Mouse (Mus musculus) ES-E14 (cell line): ENCODE results near the gene Nol3. TPM values are rescaled to one million over a fixed set of nuclear protein-coding genes. Genes with fewer than 3 reads are reported as not detected.
A peak's percentile ranks its signal among the peaks of the same experiment; 100 is the strongest.

Experiments used
- DNase-seq: peaks from one replicate; pipeline ENCODE4 v3.0.0-alpha.2; 2013; ENCODE audit warnings: low read depth, low spot score
- H3K27ac ChIP-seq: 2 replicates; pipeline ENCODE4 v1.5.1; 2012; ENCODE audit warnings: low read depth, mild to moderate bottlenecking, low read length, moderate library complexity, mixed read lengths; ENCODE audit not compliant: poor library complexity, insufficient read depth, severe bottlenecking
- H3K36me3 ChIP-seq: 2 replicates; pipeline ENCODE4 v1.6.1; 2012; ENCODE audit warnings: mild to moderate bottlenecking, low read length, moderate library complexity, mixed read lengths; ENCODE audit not compliant: control insufficient read depth, poor library complexity, insufficient read depth, severe bottlenecking
- H3K4me1 ChIP-seq, 2 experiments: fragments of 150-350 bp in 1 of 2; sonication (generic) in 1 of 2; 2 replicates each; pipeline ENCODE4 v1.6.1; 2012; ENCODE audit warnings: low read length in 2 of 2, mild to moderate bottlenecking in 1 of 2, mixed read lengths in 1 of 2; ENCODE audit not compliant: control insufficient read depth in 2 of 2, insufficient read depth in 2 of 2, poor library complexity in 1 of 2
- H3K4me3 ChIP-seq, 2 experiments: fragments of 150-350 bp in 1 of 2; sonication (generic) in 1 of 2; 2 replicates each; pipeline ENCODE4 v1.5.1; 2012; ENCODE audit warnings: low read length in 2 of 2, low read depth in 1 of 2, mild to moderate bottlenecking in 1 of 2, mixed read lengths in 1 of 2; ENCODE audit not compliant: insufficient read depth in 1 of 2, poor library complexity in 1 of 2, severe bottlenecking in 1 of 2
- H3K9ac ChIP-seq: 2 replicates; pipeline ENCODE4 v1.6.1; 2012; ENCODE audit warnings: low read depth, mild to moderate bottlenecking, low read length, mixed read lengths; ENCODE audit not compliant: poor library complexity, insufficient read depth, severe bottlenecking
- H3K9me3 ChIP-seq: fragments of 150-350 bp; sonication (generic); 2 replicates; pipeline ENCODE4 v1.6.1; 2012; ENCODE audit warnings: low read depth, mild to moderate bottlenecking, low read length; ENCODE audit not compliant: control insufficient read depth, insufficient read depth
- CHD2 ChIP-seq: IDR thresholded peaks from 2 replicates; pipeline ENCODE4 v1.6.1; 2014; ENCODE audit warnings: mild to moderate bottlenecking, low read depth, low read length, inconsistent platforms
- HCFC1 ChIP-seq: IDR thresholded peaks from 2 replicates; pipeline ENCODE4 v1.6.1; 2012; ENCODE audit warnings: low read length, inconsistent platforms, borderline replicate concordance; ENCODE audit not compliant: insufficient read depth
- MAFK ChIP-seq: IDR thresholded peaks from 2 replicates; pipeline ENCODE4 v1.6.1; 2014; ENCODE audit warnings: mild to moderate bottlenecking, low read depth, low read length, inconsistent platforms; ENCODE audit not compliant: insufficient read depth
- ZC3H11A ChIP-seq: IDR thresholded peaks from 2 replicates; pipeline ENCODE4 v1.6.1; 2012; ENCODE audit warnings: low read depth, mild to moderate bottlenecking, inconsistent platforms, low read length, borderline replicate concordance
- ZNF384 ChIP-seq: IDR thresholded peaks from 2 replicates; pipeline ENCODE4 v1.6.1; 2012; ENCODE audit warnings: low read depth, low read length, inconsistent platforms
- in situ Hi-C, 2 experiments: fragments of 600-800 bp; cut with MboI; formaldehyde crosslinking; loops; one replicate each; pipeline ENCODE4 v1.15.1; 2025; ENCODE audit warnings: low sequenced_read_pairs in 2 of 2, inconsistent platforms in 1 of 2; ENCODE audit not compliant: unreplicated experiment in 2 of 2
- total RNA-seq: library from RNA; depleted of rRNA; stranded (reverse); fragments of 300-350 nt; gene quantifications from 2 replicates; pipeline ENCODE4 v1.2.3, GENCODE M21; 2012

The Nol3 gene
- total RNA-seq, 1 experiment, result 1.0 TPM

DNA sequence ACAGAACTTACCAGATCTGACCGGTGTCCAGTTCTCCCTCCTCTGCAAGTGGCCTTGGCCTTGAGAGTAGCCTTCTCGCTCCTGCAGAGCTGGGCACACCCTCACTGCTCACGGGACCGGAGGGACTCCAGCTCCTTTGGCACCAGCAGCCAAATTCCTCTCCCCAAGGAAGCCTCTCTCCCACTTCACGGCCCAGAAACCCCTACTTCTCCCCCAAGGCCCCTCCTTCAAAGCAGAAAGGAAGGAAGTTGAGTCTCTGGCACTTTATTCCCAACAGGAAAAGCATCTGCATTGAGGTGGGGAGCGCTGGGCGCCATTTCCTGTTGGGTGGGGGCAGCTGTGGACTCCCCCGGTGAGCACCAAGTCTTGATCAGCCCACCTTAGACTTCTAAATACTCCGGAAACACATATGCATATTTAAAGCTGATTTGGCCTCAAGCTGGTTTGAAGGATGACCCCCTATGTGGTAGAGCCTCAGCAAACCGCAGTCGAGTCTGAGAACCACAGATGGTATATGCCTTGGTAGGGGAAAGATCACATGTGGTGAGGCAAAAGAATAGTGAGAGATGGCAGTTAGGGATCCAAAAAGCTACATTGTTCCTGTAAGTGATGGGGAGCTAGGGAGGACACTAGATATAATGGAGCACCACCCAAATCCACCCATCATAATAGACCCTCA, 20.1 kb downstream of the Nol3 start, which contains the start of gene Exoc3l:
TSS of gene Exoc3l (minus strand) at position 207 of the 679 bp plus-strand sequence.
- TF ChIP-seq CHD2, result no peak
- no peak for TF ChIP-seq HCFC1
- no peak for TF ChIP-seq ZC3H11A
- TF ChIP-seq ZNF384, result no peak
- no peak for TF ChIP-seq MAFK
- peak within 1 kb of the TSS; percentile 50; the same call in 1 of the 2 replicates for H3K27ac ChIP-seq
- peak within 1 kb of the TSS; percentile 18; the same call in 1 of the 2 replicates for H3K9ac ChIP-seq
- no peak for DNase-seq
- H3K4me1 ChIP-seq, result peaks cover 2 to 28% of the 10 kb centered on the region in 2 experiments; a peak in 3 of 4 replicates
- in situ Hi-C loops, result no loop called here
- peaks cover 16% of the 10 kb centered on the region for H3K36me3 ChIP-seq
- H3K4me3 ChIP-seq, result peak within 1 kb of the TSS; percentile 57 to 93
- no peaks in the 10 kb centered on the region for H3K9me3 ChIP-seq

DNA sequence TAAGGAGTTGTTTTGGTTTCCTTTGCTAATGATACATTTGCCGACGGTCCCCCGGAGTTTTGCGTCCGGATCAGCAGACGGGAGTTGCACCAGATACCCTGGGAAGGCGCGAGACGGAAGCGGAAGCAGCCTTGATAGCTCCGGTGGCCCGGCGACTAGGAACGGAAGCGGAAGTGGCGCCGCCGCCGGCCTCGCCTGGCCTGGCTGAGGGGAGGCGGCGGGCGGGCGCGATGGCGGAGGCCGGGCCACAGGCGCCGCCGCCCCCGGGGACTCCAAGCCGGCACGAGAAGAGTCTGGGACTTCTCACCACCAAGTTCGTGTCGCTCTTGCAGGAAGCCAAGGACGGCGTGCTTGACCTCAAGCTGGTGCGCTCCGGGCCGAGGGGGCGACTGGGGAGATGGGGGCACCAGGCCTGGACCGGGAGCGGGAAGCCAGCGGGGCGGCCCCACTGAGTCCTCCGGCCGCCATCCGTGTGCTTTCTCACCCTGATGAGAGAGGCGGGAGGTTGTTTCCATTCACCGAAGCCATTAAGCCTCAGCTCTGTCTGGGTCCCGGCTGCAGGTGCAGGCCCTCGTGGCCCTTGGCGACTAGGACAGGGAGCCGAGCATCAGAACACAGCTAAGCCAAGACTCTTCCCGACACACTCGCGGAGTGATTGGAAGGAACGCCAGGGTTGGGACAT, 21.7 kb downstream of the Nol3 start, which contains the start of gene E2f4:
TSS of gene E2f4 (plus strand) at position 153 of the 682 bp plus-strand sequence.
- peak; percentile 75 for DNase-seq
- Histone ChIP-seq H3K4me1 (peaks cover 2 to 23% of the 10 kb centered on the region in 2 experiments; a peak in 3 of 4 replicates), H3K27ac (peak within 1 kb of the TSS; percentile 45), H3K4me3 (peak within 1 kb of the TSS; percentile 92 to 93), H3K36me3 (peaks cover 29% of the 10 kb centered on the region), H3K9ac (peak within 1 kb of the TSS; percentile 95), H3K9me3 (no peaks in the 10 kb centered on the region)
- TF ChIP-seq ZC3H11A (no peak), ZNF384 (no peak), MAFK (no peak), CHD2 (no peak), HCFC1 (peak; percentile 64; the same call in 1 of the 2 replicates)
- in situ Hi-C loops, result no loop called here

DNA sequence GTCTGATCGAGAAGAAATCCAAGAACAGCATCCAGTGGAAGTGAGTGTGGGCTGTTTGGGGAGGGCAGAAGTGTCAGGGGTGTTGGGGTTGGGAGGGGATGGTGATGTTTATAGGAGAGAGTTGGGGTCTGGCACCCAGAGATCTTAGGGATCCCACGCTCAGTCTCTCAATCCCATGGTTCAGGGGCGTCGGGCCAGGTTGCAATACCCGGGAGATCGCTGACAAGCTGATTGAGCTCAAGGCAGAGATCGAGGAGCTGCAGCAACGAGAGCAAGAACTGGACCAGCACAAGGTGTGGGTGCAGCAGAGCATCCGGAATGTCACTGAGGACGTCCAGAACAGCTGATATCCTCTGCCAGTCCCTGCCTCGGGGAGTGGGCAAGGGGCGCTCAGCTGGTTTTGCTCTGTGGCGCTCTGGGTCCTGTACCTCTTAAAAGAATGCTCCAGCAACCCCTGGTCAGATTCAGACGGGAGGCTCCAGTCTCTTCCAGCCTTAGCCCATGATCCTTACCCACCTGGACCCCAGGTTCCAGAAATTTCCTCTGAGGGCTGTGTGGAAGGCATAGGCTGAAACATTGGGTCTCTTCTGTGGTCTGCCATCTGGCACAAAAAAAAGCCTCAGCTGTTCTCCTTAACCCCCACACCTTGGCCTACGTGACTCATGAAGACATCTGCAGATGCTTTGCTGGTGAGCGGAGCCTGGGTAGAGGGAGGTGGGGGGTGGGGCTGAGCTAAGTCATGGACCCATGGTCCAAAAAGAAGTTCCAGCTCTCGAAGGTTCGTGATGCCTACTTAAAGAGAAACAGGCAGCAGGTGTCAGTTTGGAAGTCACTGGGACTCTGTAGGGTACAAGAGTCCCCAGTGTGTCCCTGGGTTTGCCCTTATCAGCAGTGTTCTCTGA, 22.7 kb downstream of the Nol3 start:
- Histone ChIP-seq H3K4me3 (peak overlapping the region; percentile 92 to 93), H3K9me3 (no peaks in the 10 kb centered on the region), H3K36me3 (peaks cover 34% of the 10 kb centered on the region), H3K9ac (peak overlapping the region; percentile 95), H3K4me1 (peaks cover 2 to 20% of the 10 kb centered on the region in 2 experiments; a peak in 3 of 4 replicates), H3K27ac (peak overlapping the region; percentile 45; the same call in 1 of the 2 replicates)
- in situ Hi-C loops, result no loop called here
- no peak for DNase-seq
- no peak for TF ChIP-seq CHD2
- TF ChIP-seq MAFK, result no peak
- TF ChIP-seq ZC3H11A, result no peak
- TF ChIP-seq HCFC1, result no peak
- no peak for TF ChIP-seq ZNF384

DNA sequence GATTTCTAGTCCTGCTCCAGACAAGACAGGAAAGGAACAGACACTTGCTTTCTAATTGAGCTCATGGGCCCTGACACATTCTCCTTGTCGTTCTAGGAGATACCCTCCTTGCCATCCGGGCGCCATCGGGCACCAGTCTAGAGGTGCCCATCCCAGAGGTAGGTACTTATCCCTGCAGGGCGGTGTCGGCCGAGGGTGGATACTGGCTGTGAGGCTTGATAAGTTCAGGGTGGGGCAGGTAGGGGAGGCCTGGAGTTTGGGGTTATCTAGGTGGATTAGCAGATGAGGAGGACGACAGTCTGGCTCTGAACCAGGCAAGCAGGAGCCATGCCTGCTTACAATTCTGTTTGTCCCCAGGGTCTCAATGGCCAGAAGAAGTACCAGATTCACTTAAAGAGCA, 24.0 kb downstream of the Nol3 start:
- TF ChIP-seq MAFK, result no peak
- no peak for TF ChIP-seq HCFC1
- TF ChIP-seq ZC3H11A, result no peak
- no peak for TF ChIP-seq CHD2
- TF ChIP-seq ZNF384, result no peak
- Histone ChIP-seq H3K9me3 (no peaks in the 10 kb centered on the region), H3K27ac (no peak overlapping the region), H3K9ac (no peak overlapping the region), H3K36me3 (peaks cover 48% of the 10 kb centered on the region), H3K4me3 (no peak overlapping the region), H3K4me1 (peaks cover 2 to 28% of the 10 kb centered on the region in 2 experiments; a peak in 2 of 4 replicates)
- no peak for DNase-seq
- in situ Hi-C loops, result no loop called here
